Mouse (Mus musculus): ENCODE data around the gene Tspan4. TPM values are rescaled to one million over a fixed set of nuclear protein-coding genes. Genes with fewer than 3 reads are reported as not detected.
A peak's percentile ranks its signal among the peaks of the same experiment; 100 is the strongest.

The Tspan4 gene
- polyA plus RNA-seq, 1 experiment from 2014 or later = 75.1 TPM

DNA sequence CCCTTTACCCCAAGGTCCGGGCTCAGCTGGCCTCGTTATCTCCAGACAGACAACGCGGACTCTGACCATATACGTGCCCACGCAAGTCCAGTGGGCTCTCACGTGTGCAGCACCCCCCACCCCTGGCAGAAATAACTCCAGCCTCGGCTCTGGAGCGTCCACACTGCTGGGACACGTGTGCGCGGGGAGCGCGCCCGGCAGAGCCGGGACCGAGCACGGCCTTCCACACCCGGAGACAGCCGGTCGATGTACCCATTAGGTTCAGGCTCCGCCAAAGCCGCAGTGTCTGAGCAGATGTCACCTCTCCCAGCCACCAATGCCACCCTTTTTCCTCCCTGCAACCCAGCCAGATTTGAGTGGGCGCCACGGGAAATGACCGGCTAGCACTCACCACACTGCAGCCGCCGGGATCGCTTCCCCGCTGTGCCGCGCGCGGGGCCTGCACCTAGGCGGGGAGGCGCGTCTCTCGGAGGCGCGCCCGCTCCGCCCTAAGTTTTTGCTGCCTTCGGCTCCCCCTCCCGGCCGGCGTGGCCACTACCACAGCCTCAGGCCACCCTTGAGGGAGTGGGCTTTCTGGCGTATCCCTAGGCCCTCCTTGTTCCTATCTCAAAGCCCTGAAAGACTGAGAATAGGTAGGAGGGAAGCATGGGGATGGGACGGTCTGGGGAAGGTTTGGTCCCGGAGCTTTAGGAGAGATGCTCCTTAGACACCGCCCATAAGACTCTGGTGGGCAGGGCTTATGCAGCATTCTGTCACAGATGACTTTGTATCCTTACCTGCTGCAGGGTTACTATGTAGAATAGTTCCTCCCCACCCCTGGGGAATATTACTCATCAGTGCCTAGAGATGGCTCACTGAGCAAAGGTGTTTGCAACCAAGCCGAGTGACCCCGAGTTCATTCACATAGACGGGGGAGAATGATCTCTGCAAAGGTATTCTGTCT lies 37.6 kb upstream of the Tspan4 start, which contains the start of gene Slc25a22:
Gene Slc25a22, minus strand, starts transcription at position 715 of the 943 bp plus-strand sequence.
- Histone ChIP-seq H3K27ac (ENCODE audit: low read depth) (peak within 1 kb of the TSS; percentile 51; the same call in 1 of the 2 replicates), H3K4me2 (ENCODE audit: low read length) (peak within 1 kb of the TSS; percentile 88), H3K36me3 (ENCODE audit: control insufficient read depth, insufficient read depth, low read length) (peaks cover 51% of the 10 kb centered on the region), H3K4me1 (replicated peaks; ENCODE audit: control insufficient read depth, insufficient read depth, low read length) (peaks cover 33% of the 10 kb centered on the region), H3K27me3 (replicated peaks; ENCODE audit: control insufficient read depth, insufficient read depth, low read length) (no peaks in the 10 kb centered on the region), H3K4me3 (ENCODE audit: low read depth, low read length) (peak within 1 kb of the TSS; percentile 63), H3K9ac (ENCODE audit: low read length) (peak within 1 kb of the TSS; percentile 66), H3K9me3 (ENCODE audit: control insufficient read depth, low read length) (no peaks in the 10 kb centered on the region)
- ATAC-seq (replicated peaks; ENCODE audit: low FRiP score, low TSS enrichment, low read depth) (peak; percentile 76), DNase-seq (ENCODE audit: low spot score) (peak; percentile 92)
- WGBS = 5% methylated on average over 53 of the region's 53 CpGs

DNA sequence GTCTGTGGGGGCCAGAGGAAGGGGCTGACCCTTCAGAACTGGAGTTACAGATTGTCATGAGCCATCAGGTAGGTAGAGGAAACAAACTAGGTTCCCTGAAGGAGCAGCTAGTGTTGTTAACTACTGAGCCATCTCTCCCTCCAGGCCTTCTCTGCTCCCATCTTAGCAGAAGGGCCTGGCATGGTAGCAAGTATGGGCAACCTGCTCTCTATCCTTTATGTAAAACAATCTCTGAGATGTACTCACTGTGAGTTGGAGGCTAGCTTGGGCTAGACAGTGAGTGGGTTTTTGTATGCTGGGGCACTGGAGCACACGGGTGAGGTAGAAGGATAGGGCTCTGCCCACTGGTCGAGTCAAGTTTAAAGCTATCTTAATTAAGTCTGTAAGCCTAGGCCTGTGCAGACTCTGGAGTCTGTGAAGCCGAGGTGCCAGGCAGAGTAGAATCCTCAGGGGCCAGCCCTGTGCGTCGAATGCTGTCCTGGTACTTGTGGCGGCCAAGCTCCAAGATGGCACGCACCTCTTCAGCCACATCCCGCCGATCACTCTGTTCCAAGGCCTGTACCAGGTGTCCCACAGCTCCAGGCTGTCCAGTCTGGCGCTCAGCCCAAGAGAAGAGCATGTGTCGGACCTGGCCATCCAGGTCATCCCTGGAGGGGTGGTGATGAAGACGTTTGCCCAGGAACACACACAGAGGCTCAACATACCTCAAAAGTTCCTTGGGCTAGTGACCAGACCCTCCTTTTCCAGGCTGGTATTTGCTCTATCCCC lies 36.7 kb upstream of the Tspan4 start:
- 93% methylated on average over 12 of the region's 12 CpGs for WGBS
- Histone ChIP-seq H3K27ac (ENCODE audit: low read depth) (no peak overlapping the region), H3K9ac (ENCODE audit: low read length) (no peak overlapping the region), H3K27me3 (replicated peaks; ENCODE audit: control insufficient read depth, insufficient read depth, low read length) (no peaks in the 10 kb centered on the region), H3K4me1 (replicated peaks; ENCODE audit: control insufficient read depth, insufficient read depth, low read length) (peaks cover 42% of the 10 kb centered on the region), H3K4me2 (ENCODE audit: low read length) (no peak overlapping the region), H3K36me3 (ENCODE audit: control insufficient read depth, insufficient read depth, low read length) (peaks cover 42% of the 10 kb centered on the region), H3K4me3 (ENCODE audit: low read depth, low read length) (no peak overlapping the region), H3K9me3 (ENCODE audit: control insufficient read depth, low read length) (no peaks in the 10 kb centered on the region)
- DNase-seq (ENCODE audit: low spot score) (no peak), ATAC-seq (replicated peaks; ENCODE audit: low FRiP score, low TSS enrichment, low read depth) (no peak)

GRCm38 (mm10) chr7:141439140-141439679 lies 35.8 kb upstream of the Tspan4 start:
- ATAC-seq (replicated peaks; ENCODE audit: low FRiP score, low TSS enrichment, low read depth) (no peak), DNase-seq (ENCODE audit: low spot score) (no peak)
- no peak overlapping the region for H3K27ac ChIP-seq (ENCODE audit: low read depth)
- peaks cover 39% of the 10 kb centered on the region for H3K4me1 ChIP-seq (replicated peaks; ENCODE audit: control insufficient read depth, insufficient read depth, low read length)
- no peak overlapping the region for H3K9ac ChIP-seq (ENCODE audit: low read length)
- peaks cover 36% of the 10 kb centered on the region for H3K36me3 ChIP-seq (ENCODE audit: control insufficient read depth, insufficient read depth, low read length)
- H3K9me3 ChIP-seq (ENCODE audit: control insufficient read depth, low read length) = no peaks in the 10 kb centered on the region
- H3K27me3 ChIP-seq (replicated peaks; ENCODE audit: control insufficient read depth, insufficient read depth, low read length) = no peaks in the 10 kb centered on the region
- 95% methylated on average over 10 of the region's 10 CpGs for whole genome bisulfite sequencing
- no peak overlapping the region for H3K4me3 ChIP-seq (ENCODE audit: low read depth, low read length)
- H3K4me2 ChIP-seq (ENCODE audit: low read length) = no peak overlapping the region

DNA sequence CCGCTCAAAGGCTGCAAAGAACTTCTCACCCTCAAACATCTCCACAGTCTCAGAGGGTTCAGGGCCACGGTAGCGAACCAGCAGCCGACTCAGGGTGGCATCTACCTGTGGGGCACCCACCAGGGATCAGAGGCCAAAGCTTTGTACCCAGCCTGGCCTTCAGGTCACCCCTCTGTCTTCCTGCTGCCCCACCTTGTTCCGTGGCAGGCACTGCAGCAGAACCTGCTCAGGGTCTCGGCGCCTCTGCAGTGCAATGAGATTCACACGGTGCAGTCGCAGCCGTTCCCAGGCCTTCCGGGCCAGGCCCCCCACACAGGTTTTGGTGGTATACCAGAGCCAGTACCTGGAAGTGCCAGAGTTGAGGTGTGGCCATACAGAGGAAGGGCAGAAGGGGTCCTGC lies 35.2 kb upstream of the Tspan4 start:
- Histone ChIP-seq H3K36me3 (ENCODE audit: control insufficient read depth, insufficient read depth, low read length) (peaks cover 36% of the 10 kb centered on the region), H3K27ac (ENCODE audit: low read depth) (no peak overlapping the region), H3K4me3 (ENCODE audit: low read depth, low read length) (no peak overlapping the region), H3K4me2 (ENCODE audit: low read length) (no peak overlapping the region), H3K4me1 (replicated peaks; ENCODE audit: control insufficient read depth, insufficient read depth, low read length) (peaks cover 33% of the 10 kb centered on the region), H3K9ac (ENCODE audit: low read length) (no peak overlapping the region), H3K9me3 (ENCODE audit: control insufficient read depth, low read length) (no peaks in the 10 kb centered on the region), H3K27me3 (replicated peaks; ENCODE audit: control insufficient read depth, insufficient read depth, low read length) (no peaks in the 10 kb centered on the region)
- WGBS = 95% methylated on average over 11 of the region's 11 CpGs
- no peak for ATAC-seq (replicated peaks; ENCODE audit: low FRiP score, low TSS enrichment, low read depth)
- no peak for DNase-seq (ENCODE audit: low spot score)

DNA sequence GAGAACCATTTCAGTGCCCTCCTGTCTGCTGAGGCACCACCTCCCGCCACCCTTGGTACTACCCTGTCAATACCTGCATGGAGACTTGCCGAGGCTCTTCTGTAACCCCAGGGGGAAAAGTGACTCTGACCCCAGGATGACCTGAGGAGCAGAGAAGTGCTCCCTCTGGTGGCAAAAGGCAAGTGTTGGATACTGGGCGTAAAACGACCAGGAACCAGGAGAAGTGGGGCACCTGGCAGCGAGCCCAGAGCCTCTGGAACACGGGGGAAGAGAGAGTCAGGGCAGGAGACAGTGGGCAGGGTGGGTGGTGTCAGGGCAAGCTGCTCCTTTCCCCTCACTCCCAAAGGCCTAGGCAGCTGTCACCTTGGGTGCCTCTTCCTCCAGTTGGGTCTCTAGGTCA lies 34.4 kb upstream of the Tspan4 start:
- Histone ChIP-seq H3K4me3 (ENCODE audit: low read depth, low read length) (no peak overlapping the region), H3K4me2 (ENCODE audit: low read length) (no peak overlapping the region), H3K27ac (ENCODE audit: low read depth) (no peak overlapping the region), H3K9me3 (ENCODE audit: control insufficient read depth, low read length) (no peaks in the 10 kb centered on the region), H3K36me3 (ENCODE audit: control insufficient read depth, insufficient read depth, low read length) (peaks cover 36% of the 10 kb centered on the region), H3K9ac (ENCODE audit: low read length) (no peak overlapping the region), H3K4me1 (replicated peaks; ENCODE audit: control insufficient read depth, insufficient read depth, low read length) (peaks cover 29% of the 10 kb centered on the region), H3K27me3 (replicated peaks; ENCODE audit: control insufficient read depth, insufficient read depth, low read length) (no peaks in the 10 kb centered on the region)
- DNase-seq (ENCODE audit: low spot score) = no peak
- 21% methylated on average over 6 of the region's 6 CpGs for WGBS
- ATAC-seq (replicated peaks; ENCODE audit: low FRiP score, low TSS enrichment, low read depth) = no peak

DNA sequence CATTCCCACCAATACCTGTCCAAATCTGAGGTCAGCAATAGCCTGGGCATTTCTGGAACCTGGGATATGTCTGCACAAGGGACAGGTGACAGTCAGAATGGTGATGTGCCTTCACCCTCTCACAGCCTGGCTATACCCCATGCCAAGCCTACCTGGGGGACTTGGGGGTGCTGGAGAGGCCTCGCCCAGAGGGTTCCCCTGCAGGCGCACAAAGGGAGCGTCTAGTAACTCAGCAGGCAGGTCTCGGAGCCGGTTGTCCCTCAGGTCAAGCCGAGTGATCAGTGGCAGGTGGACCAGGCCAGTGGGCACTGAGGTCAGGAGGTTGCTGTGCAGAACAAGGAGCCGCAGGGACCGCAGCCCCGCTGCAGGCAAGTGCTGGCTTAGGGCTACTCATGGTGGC lies 33.6 kb upstream of the Tspan4 start:
- Histone ChIP-seq H3K27me3 (replicated peaks; ENCODE audit: control insufficient read depth, insufficient read depth, low read length) (no peaks in the 10 kb centered on the region), H3K4me1 (replicated peaks; ENCODE audit: control insufficient read depth, insufficient read depth, low read length) (peaks cover 22% of the 10 kb centered on the region), H3K4me3 (ENCODE audit: low read depth, low read length) (no peak overlapping the region), H3K9me3 (ENCODE audit: control insufficient read depth, low read length) (no peaks in the 10 kb centered on the region), H3K27ac (ENCODE audit: low read depth) (no peak overlapping the region), H3K9ac (ENCODE audit: low read length) (no peak overlapping the region), H3K4me2 (ENCODE audit: low read length) (no peak overlapping the region), H3K36me3 (ENCODE audit: control insufficient read depth, insufficient read depth, low read length) (peaks cover 36% of the 10 kb centered on the region)
- DNase-seq (ENCODE audit: low spot score) = no peak
- WGBS = 93% methylated on average over 9 of the region's 9 CpGs
- ATAC-seq (replicated peaks; ENCODE audit: low FRiP score, low TSS enrichment, low read depth) = no peak

- peak overlapping the region; percentile 93 for H3K4me2 ChIP-seq (ENCODE audit: low read length)
- DNase-seq (ENCODE audit: low spot score) (no peak), ATAC-seq (replicated peaks; ENCODE audit: low FRiP score, low TSS enrichment, low read depth) (no peak)
- H3K4me1 ChIP-seq (replicated peaks; ENCODE audit: control insufficient read depth, insufficient read depth, low read length) = peaks cover 15% of the 10 kb centered on the region
- 95% methylated on average over 13 of the region's 13 CpGs for WGBS
- H3K9ac ChIP-seq (ENCODE audit: low read length) = peak overlapping the region; percentile 62; the same call in 1 of the 2 replicates
- H3K36me3 ChIP-seq (ENCODE audit: control insufficient read depth, insufficient read depth, low read length) = peaks cover 36% of the 10 kb centered on the region
- H3K27ac ChIP-seq (ENCODE audit: low read depth) = no peak overlapping the region
- H3K9me3 ChIP-seq (ENCODE audit: control insufficient read depth, low read length) = no peaks in the 10 kb centered on the region
- no peak overlapping the region for H3K4me3 ChIP-seq (ENCODE audit: low read depth, low read length)
- H3K27me3 ChIP-seq (replicated peaks; ENCODE audit: control insufficient read depth, insufficient read depth, low read length) = no peaks in the 10 kb centered on the region
Measured at GRCm38 (mm10) chr7:141442199-141442598, 32.8 kb upstream of the Tspan4 start.

- Histone ChIP-seq H3K27ac (ENCODE audit: low read depth) (no peak overlapping the region; the same call in 1 of the 2 replicates), H3K36me3 (ENCODE audit: control insufficient read depth, insufficient read depth, low read length) (peaks cover 31% of the 10 kb centered on the region), H3K27me3 (replicated peaks; ENCODE audit: control insufficient read depth, insufficient read depth, low read length) (no peaks in the 10 kb centered on the region), H3K9me3 (ENCODE audit: control insufficient read depth, low read length) (no peaks in the 10 kb centered on the region), H3K4me1 (replicated peaks; ENCODE audit: control insufficient read depth, insufficient read depth, low read length) (peaks cover 18% of the 10 kb centered on the region), H3K4me3 (ENCODE audit: low read depth, low read length) (peak overlapping the region; percentile 56), H3K9ac (ENCODE audit: low read length) (peak overlapping the region; percentile 62), H3K4me2 (ENCODE audit: low read length) (peak overlapping the region; percentile 93)
- 22% methylated on average over 12 of the region's 12 CpGs for WGBS
- peak; percentile 75 for DNase-seq (ENCODE audit: low spot score)
- ATAC-seq (replicated peaks; ENCODE audit: low FRiP score, low TSS enrichment, low read depth) = no peak; the same call in 1 of the 2 replicates
Measured at GRCm38 (mm10) chr7:141443081-141443821, 31.8 kb upstream of the Tspan4 start.

Measured in intestine, embryonic 14.5 days (tissue).